Mouse (Mus musculus) kidney, postnatal 25 days (tissue): ENCODE measurements around the gene Supt3.

Source experiments
- DNase-seq, 2 experiments: peaks; one replicate each; pipeline ENCODE4 v3.0.0; 2021; ENCODE audit warnings: mixed read lengths in 2 of 2

Gene Supt3

DNA sequence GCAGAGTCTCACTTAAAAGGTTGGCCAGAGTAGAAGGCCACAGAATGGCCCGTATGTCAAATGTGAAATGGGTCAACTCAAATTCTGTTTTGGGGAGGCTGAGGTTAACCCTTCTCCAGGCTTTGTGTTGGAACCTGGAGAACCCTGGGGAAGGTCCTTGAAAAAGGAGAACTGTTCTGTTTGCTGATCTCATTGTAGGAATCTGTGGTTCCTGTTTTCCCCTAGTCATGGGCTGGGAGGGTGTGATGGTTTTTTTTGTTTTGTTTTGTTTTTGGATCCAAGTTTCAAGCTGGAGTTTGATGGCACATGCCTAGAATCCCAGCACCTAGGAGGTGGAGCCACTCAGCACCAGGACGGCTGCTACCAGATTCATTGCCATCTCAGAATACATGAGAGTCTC is 6.2 kb downstream of the Supt3 start:
- DNase-seq: no peak

DNA sequence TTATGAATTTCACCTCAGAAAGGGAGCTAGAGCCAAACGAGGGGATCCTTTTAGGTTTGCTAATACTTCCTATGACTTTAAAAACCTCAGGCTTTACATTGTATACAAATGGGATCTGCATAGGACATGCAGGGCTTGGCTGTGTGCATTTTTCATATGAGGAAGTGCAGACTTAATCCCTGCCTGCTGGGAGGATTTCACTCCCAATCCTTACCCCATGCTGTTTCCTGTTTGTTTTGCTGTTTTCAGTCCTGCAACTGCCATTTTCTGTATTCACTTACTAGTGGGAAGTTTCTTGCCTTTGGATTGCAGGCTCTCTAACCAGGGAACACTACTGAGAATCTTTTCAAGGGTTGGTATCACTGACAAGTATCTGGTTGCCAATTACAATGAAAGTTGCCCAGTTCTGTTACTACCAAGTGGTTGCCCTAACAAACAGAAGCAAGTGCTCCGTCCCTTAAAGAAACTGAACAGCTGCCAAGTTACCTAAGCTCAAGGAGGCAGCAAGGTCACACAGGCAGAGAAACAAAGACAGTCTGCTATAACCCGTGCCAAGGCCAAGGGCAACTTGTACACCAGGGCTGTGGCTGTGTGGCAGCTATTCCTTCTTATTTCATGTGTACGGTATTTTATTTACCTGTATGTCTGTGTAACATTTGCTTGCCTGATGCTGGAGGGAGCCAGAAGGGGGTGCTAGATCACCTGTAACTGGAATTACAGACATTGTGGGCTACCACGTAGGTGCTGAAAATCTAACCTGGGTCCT is 12.2 kb downstream of the Supt3 start:
- DNase-seq: peak; percentile 28 to 46

GRCm38 (mm10) chr17:44792218-44792917 is 15.4 kb downstream of the Supt3 start:
- DNase-seq: no peak

DNA sequence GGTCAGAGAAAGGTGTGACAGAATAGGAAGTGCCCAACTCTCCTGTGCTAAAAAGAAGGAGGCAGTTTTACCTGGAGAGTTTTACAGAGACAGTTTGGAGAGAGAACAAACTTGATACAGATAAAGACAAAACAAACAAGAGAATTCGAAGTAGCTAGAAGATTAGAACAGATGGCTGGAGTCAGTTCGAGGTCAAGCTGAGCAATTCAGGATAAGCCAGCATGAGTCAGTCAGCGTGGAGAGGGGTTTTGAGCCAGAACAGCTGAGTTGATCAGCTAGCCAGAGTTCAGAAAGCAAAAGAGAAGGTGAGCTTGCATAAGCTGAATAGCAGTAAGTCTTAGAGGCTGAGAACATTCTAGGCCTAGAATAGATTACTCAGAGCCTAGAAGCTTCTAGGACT is 20.4 kb downstream of the Supt3 start:
- no peak for DNase-seq

DNA sequence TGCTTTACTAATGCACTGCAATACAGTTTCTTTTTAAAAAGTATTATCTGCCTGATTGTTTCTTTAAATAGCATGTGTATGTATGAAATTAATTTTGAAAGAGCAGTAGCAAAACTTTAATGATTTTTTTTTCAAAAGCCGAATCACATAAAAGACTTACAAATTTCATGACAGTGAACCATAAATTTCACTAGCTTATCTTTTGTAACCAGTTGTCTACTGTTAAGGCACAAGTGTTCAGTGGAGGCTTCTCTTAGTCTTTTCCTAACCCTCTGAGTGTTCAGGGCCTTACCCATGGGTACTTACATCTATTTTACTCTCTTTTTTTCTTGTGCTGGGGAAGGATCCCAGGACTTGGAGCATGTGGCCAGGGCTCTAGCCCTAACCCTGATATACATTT is 30.1 kb downstream of the Supt3 start:
- DNase-seq: no peak

GRCm38 (mm10) chr17:44814508-44815175 is 37.7 kb downstream of the Supt3 start, which contains the start of gene Runx2:
Gene Runx2, minus strand, starts transcription at chr17:44814797.
- DNase-seq: no peak

- DNase-seq: no peak
Measured at GRCm38 (mm10) chr17:44818825-44819224, 41.9 kb downstream of the Supt3 start.

DNA sequence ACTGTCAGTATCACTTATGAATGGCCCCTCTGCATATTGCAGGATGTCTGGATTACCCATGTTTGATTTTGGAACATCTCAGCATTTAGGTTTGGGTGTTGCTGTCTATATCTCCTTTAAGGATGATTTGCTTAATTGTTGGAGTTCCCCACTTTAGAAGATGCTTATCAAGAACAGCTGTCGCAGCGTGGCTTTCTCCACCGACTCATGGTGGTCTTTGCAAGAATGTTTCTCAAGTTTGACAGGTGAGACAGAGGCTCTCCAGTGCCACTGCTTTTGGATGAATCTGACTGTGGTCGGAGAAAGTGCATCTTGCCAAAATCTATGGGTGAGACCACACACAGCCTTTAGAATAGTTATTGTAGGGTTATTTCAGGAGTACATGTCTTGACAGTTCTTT is 42.9 kb downstream of the Supt3 start:
- no peak for DNase-seq

- no peak for DNase-seq
Measured at GRCm38 (mm10) chr17:44821940-44822339, 45.0 kb downstream of the Supt3 start.

GRCm38 (mm10) chr17:44827124-44827523 is 50.2 kb downstream of the Supt3 start:
- DNase-seq: no peak

- DNase-seq: no peak
Measured at GRCm38 (mm10) chr17:44827964-44828363, 51.0 kb downstream of the Supt3 start.

DNA sequence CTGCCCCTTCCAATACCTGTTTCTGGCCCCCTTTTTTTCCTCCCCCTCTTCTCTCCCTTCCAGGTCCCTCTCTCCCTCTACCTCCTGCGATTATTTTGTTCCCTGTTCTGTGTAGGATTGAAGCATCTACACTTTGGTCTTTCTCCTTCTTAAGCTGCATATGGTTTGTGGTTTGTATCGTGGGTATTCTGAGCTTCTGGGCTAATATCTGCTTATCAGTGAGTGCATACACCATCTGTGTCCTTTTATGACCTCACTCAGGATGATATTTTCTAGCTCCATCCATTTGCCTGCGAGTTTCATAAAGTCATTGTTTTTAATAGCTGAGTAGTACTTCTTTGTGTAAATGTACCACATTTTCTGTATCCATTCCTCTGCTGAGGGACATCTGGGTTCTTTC is 52.6 kb downstream of the Supt3 start:
- DNase-seq: no peak

DNA sequence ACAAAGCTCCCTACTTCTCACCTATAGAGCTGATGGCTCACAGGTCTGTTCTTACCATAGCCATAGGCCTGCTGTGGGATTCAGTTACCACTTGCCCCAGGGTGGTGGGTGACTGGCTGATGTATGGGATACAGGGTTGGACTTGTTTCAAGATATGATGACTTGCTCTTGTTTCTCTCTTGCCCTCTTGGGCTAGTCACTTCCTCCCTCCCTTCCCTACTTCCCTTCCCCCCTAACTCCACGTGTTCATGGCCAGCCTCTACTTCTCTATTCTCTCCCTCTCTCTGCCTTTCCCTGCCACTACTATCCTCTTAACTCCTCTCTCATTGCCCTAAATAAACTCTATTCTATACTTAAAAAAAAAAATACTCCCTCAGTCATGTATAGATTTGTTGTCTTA is 54.2 kb downstream of the Supt3 start:
- DNase-seq: no peak

- no peak for DNase-seq
Measured at GRCm38 (mm10) chr17:44842184-44842583, 65.2 kb downstream of the Supt3 start.

DNA sequence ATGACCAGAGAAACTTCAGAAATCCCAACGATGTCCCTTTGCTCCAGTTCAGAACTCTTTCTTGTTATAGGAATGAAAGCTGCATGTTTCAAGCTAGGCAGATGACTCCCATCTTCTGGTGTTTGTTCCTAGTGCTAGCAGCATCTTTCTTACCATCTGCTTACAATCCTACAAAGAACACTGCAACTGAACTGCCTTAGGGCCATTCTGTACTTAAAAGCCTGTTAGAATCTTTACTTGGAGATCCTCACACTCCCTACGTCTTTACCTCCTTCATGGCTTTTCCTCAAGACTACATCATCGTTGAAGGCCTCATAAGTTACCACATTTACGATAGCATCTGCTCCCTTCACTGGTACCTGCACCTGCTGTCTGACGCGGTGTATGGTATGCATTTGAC is 86.2 kb downstream of the Supt3 start:
- DNase-seq: no peak

DNA sequence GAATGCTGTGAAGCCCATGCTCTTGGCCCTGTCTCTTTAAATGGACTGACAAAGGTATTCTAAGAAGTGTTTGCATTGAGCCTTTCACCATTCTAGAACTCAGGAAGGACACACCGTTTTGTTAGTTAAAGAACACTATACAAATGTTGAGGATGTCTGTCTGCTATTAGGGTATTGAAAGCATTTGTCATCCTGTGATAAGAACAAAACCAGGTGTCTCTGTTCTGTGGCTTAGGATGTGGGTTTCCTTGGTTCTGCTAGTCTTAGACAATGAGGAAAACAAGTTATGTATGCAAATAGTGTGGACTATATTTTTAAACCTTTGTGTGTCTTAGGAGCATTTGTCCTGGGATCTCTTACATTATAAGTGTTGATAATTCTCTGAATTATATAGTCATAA is 116.6 kb downstream of the Supt3 start:
- DNase-seq: no peak

DNA sequence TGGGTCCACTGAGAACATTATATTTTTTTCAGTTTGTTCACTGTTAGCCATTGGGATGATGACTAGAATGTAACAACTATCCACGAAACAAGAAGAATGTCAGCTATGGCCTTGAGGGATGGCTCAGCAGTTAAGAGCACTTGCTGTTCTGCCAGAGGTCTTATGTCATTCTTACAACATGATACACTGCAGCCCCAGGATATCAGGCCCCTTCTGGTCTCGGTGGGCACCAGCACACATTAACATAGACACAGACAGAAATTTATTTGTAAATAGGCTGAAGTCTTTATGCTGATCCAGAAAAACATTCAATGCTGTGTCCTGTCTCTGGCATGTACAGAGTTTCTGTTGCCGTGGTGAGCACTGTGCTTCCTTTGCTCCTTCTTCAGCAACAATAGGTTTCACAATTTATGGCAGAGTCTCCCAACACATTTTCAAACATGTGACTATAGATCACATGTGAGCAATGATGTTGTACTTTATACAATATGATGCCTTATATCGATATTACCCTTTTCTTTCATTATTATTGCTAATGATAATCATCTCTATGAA is 166.7 kb downstream of the Supt3 start:
- DNase-seq: no peak

- DNase-seq: no peak
Measured at GRCm38 (mm10) chr17:44945333-44945732, 168.4 kb downstream of the Supt3 start.

- no peak for DNase-seq
Measured at GRCm38 (mm10) chr17:44948321-44948720, 171.4 kb downstream of the Supt3 start.

DNA sequence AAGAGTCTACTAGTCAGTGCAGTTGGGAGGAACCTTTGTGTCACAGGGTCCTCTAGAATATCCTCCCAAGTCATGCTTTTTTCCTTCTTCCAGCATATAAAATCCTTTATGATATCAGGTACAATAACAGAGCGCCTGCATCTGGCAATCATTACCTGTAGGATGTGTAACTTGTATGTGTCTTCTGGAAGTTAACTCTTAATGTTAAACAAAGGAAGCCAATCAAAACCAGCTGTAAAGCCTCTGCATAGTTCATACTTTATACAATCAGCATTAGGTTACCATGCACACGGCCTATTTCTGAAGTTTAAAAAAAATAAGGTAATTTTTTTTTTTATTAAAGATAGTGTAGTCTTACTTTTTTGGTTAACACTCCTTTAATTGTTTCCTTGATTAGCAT is 179.7 kb downstream of the Supt3 start:
- DNase-seq: no peak

DNA sequence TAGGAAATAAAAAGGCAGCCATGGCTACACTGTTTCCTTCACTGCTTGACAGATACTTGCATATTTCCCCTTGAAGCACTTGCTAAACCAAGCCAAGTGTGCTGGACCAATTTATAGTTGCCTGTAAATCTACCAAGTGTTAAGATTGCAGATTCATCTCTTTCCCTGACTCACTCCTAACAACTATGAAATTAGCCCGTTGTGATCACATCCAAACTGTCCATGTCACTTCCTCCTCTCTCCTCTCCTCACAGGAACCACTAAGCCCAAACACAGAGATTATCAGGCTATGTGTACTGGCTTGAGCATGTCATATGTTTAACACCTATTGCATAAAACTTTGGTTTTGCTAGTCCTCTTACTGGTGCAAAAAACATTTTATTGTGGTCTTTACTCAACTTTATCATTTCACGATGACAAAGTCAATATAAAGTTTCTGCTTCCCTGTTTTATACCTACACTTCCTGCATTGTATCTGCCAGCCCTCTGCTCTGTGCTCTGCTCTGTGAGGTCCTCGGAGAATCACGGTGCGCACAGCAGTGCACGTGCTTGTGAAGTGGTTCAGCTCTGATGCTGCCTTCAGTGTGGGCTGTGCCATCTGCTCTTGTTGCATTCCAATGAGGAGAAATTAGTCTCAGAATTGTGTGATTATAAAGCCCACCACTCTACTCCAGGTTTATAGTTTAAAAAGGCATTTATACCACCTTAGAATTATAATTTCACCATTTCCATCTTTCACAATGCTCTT is 186.3 kb downstream of the Supt3 start:
- no peak for DNase-seq

GRCm38 (mm10) chr17:44967186-44967585 is 190.2 kb downstream of the Supt3 start:
- DNase-seq: no peak

- no peak for DNase-seq
Measured at GRCm38 (mm10) chr17:44970255-44970654, 193.3 kb downstream of the Supt3 start.
